Mouse (Mus musculus) C2C12 (cell line): ENCODE measurements around the gene Oaf.

Experiments used
- CEBPB ChIP-seq: IDR thresholded peaks from one replicate; pipeline ENCODE4 v1.6.1; 2011; ENCODE audit warnings: low read depth, mild to moderate bottlenecking, control low read depth, moderate library complexity
- CTCF ChIP-seq: IDR thresholded peaks from one replicate; pipeline ENCODE4 v1.5.1; 2011; ENCODE audit not compliant: control insufficient read depth, insufficient read depth, insufficient read length
- FOSL1 ChIP-seq: IDR thresholded peaks from one replicate; pipeline ENCODE4 v1.8.0; 2011; ENCODE audit warnings: mild to moderate bottlenecking, low read length; ENCODE audit not compliant: poor library complexity, insufficient read depth, severe bottlenecking
- MAX ChIP-seq: IDR thresholded peaks from one replicate; pipeline ENCODE4 v1.6.1; 2011; ENCODE audit warnings: mild to moderate bottlenecking, control low read depth
- MYOG ChIP-seq: IDR thresholded peaks from one replicate; pipeline ENCODE4 v1.6.1; 2011; ENCODE audit not compliant: control insufficient read depth, insufficient read length; ENCODE audit errors: extremely low read depth
- USF1 ChIP-seq: IDR thresholded peaks from one replicate; pipeline ENCODE4 v1.6.1; 2011; ENCODE audit warnings: low read depth, mild to moderate bottlenecking, control low read depth, moderate library complexity

DNA sequence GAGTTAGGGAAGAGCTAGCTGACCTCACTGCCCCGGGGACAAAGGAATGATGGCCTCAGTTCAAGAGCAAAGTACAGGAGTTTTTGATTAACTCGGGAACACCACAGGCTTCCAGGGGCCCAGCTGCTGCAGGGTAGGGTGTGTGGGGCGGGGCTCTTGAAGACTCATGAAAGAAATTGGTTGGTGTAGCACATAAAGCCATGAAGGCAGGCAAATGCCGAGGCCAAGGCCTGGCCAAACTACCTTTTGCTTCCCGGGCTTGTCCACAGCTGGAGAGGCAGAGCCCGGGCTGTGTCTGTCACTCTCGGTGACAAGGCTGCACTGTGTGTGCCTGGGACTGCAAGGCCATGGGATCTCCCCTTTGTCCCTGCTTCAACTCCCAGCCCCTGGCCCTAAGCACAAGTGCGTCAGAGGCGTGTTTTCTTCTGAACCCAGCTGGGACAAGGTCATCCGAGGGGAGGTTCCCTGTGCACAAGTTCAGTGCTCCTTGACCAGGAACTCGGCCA lies 24.3 kb upstream of the Oaf start:
- TF ChIP-seq CTCF (no peak), USF1 (no peak), MAX (no peak), CEBPB (no peak), FOSL1 (no peak), MYOG (no peak)
